Mouse (Mus musculus) midbrain, embryonic 12.5 days (tissue): ENCODE results near the gene Tmem100. TPM values are rescaled to one million over a fixed set of nuclear protein-coding genes. Genes with fewer than 3 reads are reported as not detected.

Experiments
- ATAC-seq: fragments of 200-750 bp; cut with Nextera tagmentation; 2 replicates; pipeline ENCODE4 v1.8.0; 2017; ENCODE audit warnings: low read depth, moderate TSS enrichment, moderate library complexity; ENCODE audit not compliant: low FRiP score
- H3K27ac ChIP-seq: fragments of 300-500 bp; sonication (generic); replicated peaks from 2 replicates; pipeline ENCODE4 v1.5.1; 2016; ENCODE audit warnings: mild to moderate bottlenecking
- H3K27me3 ChIP-seq: fragments of 300-500 bp; sonication (generic); 2 replicates; pipeline ENCODE4 v1.6.1; 2016; ENCODE audit warnings: mild to moderate bottlenecking
- H3K36me3 ChIP-seq: fragments of 300-500 bp; sonication (generic); 2 replicates; pipeline ENCODE4 v1.6.1; 2016
- H3K4me1 ChIP-seq: fragments of 300-500 bp; sonication (generic); 2 replicates; pipeline ENCODE4 v1.6.1; 2016
- H3K4me2 ChIP-seq: fragments of 300-500 bp; sonication (generic); replicated peaks from 2 replicates; pipeline ENCODE4 v1.6.1; 2016; ENCODE audit warnings: mild to moderate bottlenecking, moderate library complexity
- H3K4me3 ChIP-seq: fragments of 300-500 bp; sonication (generic); 2 replicates; pipeline ENCODE4 v1.5.1; 2016; ENCODE audit warnings: mild to moderate bottlenecking
- H3K9ac ChIP-seq: fragments of 300-500 bp; sonication (generic); replicated peaks from 2 replicates; pipeline ENCODE4 v1.6.1; 2016; ENCODE audit warnings: mild to moderate bottlenecking, moderate library complexity
- H3K9me3 ChIP-seq: fragments of 300-500 bp; sonication (generic); 2 replicates; pipeline ENCODE4 v1.6.1; 2016; ENCODE audit warnings: mild to moderate bottlenecking
- WGBS: fragments of 180-500 bp; shearing (Covaris S2); methylation state at CpG from one replicate; pipeline ENCODE4 v1.1.7; 2016; 5-methylcytosine and 5-hydroxymethylcytosine counted together
- polyA plus RNA-seq: library from polyadenylated mRNA; unstranded; fragments of >200 nt; fragmentation: Nextera tagmentation; extraction: Ambion mirVana; gene quantifications from 2 replicates; pipeline ENCODE4 v1.2.1, GENCODE M21; 2016

The Tmem100 gene
- polyA plus RNA-seq, 1 experiment from 2014 or later, result 8.2 TPM

DNA sequence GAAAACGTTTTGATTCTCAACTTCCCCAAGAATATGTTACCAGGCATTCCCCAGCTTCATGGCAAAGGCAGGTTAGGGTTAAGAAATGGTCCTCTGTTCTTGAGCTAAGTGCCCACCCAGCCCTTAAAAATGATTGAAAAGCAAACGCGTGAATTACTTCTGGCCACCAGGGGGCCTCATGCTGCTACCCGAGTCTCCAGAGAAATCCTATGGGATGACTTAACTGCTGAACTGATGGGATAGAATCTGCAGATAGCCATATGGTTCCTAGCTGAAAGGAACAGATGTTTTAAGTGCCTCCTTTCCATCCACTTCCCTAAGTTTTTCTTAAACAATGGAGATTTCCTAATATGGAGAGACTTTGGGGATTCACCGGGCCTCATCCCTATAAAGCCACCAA, 7.9 kb downstream of the Tmem100 start:
- Histone ChIP-seq H3K9ac (no peak overlapping the region), H3K9me3 (no peaks in the 10 kb centered on the region), H3K27ac (no peak overlapping the region), H3K4me1 (peaks cover 5% of the 10 kb centered on the region), H3K27me3 (no peaks in the 10 kb centered on the region), H3K36me3 (no peaks in the 10 kb centered on the region), H3K4me3 (no peak overlapping the region), H3K4me2 (no peak overlapping the region)
- WGBS, result 25% methylated on average over 5 of the region's 5 CpGs
- no peak for ATAC-seq

DNA sequence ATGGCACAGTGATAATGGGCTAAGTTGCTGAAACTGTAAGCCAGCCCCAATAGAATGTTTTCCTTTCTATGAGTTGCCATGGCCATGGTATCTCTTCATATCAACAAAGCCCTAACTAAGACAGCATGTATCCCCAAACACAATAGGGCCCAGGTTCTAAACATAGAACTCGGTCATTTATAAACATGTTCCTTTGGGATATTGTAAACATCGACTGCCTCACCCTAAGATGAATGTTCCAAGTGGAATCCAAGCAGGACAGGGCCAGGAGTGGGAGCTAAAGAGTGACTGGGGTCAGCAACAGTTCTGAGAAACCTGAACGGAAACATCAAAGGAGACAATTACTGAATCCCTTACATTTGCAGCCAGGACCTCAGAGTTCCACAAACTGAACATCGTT, 14.3 kb downstream of the Tmem100 start:
- Histone ChIP-seq H3K9ac (no peak overlapping the region), H3K36me3 (no peaks in the 10 kb centered on the region), H3K27me3 (no peaks in the 10 kb centered on the region), H3K27ac (no peak overlapping the region), H3K4me3 (no peak overlapping the region), H3K9me3 (no peaks in the 10 kb centered on the region), H3K4me1 (no peaks in the 10 kb centered on the region), H3K4me2 (no peak overlapping the region)
- no peak for ATAC-seq
- 89% methylated on average over 4 of the region's 4 CpGs for WGBS

DNA sequence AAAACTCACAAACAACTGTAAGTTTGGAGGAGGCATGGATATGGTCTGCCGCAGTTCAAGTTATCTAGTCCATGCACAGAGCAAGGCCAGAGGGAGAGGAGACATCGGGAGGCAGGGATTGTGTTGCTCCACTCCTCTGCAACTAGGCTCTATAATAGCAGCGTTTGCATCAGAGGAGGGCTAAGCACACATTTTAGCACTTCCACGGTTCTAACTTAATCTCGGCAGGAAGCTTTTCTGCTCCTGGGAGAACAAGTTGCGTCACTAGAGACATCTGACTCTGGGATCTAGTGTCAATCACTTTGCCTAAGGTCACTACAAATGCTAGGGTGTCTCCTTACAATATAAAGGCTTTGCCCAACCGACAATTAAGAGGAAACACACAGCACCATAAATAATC, 16.1 kb downstream of the Tmem100 start:
- no peak for ATAC-seq

DNA sequence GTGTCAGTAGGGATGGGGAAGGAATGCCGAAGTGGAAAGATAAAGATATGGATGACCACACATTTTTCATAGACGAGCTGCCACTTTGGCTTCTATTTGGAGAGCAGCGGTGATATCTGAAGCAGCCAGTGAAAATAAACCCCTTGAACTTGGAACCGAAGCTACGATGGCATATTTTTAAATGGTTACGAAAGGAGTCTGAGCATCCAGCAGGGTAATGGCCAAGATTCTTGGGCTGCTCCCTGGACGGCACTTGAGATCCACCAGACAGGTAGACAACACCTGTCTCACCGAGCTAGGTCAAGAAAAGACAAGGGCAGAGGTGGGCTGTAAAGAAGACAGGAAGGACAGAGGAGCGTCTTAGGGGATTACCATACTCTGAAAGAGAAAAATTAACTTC, 17.1 kb downstream of the Tmem100 start:
- no peaks in the 10 kb centered on the region for H3K4me1 ChIP-seq
- no peaks in the 10 kb centered on the region for H3K27me3 ChIP-seq
- 90% methylated on average over 9 of the region's 9 CpGs for WGBS
- no peaks in the 10 kb centered on the region for H3K9me3 ChIP-seq
- no peak for ATAC-seq
- H3K36me3 ChIP-seq, result no peaks in the 10 kb centered on the region
- no peak overlapping the region for H3K4me2 ChIP-seq
- H3K4me3 ChIP-seq, result no peak overlapping the region
- no peak overlapping the region for H3K9ac ChIP-seq
- H3K27ac ChIP-seq, result no peak overlapping the region

More for the DNA sequence above, 16.1 kb downstream of the Tmem100 start:
- no peak overlapping the region for H3K9ac ChIP-seq
- no peak overlapping the region for H3K4me2 ChIP-seq
- no peak overlapping the region for H3K27ac ChIP-seq
- 42% methylated on average over 7 of the region's 7 CpGs for WGBS
- no peaks in the 10 kb centered on the region for H3K4me1 ChIP-seq
- no peak overlapping the region for H3K4me3 ChIP-seq
- H3K27me3 ChIP-seq, result no peaks in the 10 kb centered on the region
- H3K9me3 ChIP-seq, result no peaks in the 10 kb centered on the region
- no peaks in the 10 kb centered on the region for H3K36me3 ChIP-seq

DNA sequence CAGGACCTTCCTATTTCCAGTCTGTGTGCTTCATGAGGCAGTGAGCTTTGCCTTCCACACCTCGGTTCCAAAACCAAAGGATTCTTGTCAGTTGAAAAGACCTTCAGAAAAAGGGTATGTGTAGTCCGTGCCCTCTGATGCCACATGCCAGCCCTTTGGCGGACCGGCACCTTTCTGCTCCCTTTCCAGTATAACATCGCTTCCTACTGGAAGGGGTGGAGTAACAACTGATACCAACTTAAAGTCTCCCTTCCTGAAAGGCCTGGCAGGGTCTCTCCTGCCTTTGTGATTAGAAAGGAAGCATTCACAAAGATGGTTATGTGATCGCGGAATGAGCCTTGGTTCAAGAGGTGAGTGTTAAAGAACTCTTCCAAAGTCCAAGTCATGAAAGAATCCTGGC, 19.9 kb downstream of the Tmem100 start:
- Histone ChIP-seq H3K36me3 (no peaks in the 10 kb centered on the region), H3K4me1 (0 out of 2 replicates have a peak, but pooled peaks cover 3% of the 10 kb centered on the region), H3K4me3 (no peak overlapping the region), H3K9me3 (no peaks in the 10 kb centered on the region), H3K27ac (no peak overlapping the region), H3K4me2 (no peak overlapping the region), H3K27me3 (no peaks in the 10 kb centered on the region), H3K9ac (no peak overlapping the region)
- 88% methylated on average over 7 of the region's 7 CpGs for WGBS
- no peak for ATAC-seq

DNA sequence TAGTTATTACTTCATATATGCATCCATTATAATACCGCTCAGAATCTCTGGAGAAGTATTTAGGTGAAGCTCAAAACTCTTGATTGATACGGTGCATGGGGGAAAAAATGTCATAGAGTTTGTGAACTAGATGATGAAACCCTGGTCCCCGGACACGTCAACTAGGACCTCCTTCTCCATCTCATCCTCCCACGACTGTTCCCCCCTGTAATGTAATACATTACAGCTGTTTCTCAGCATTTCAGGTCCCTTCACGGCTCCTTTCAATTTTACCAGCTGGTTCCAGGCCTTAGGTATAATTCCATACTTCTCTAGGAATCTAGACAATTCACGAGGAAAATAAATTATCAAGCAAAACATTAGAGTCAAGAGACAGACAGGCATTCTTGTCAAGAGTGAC, 22.6 kb downstream of the Tmem100 start:
- Histone ChIP-seq H3K27me3 (no peaks in the 10 kb centered on the region), H3K4me2 (no peak overlapping the region), H3K27ac (no peak overlapping the region), H3K9ac (no peak overlapping the region), H3K4me1 (0 out of 2 replicates have a peak, but pooled peaks cover 3% of the 10 kb centered on the region), H3K36me3 (no peaks in the 10 kb centered on the region), H3K9me3 (no peaks in the 10 kb centered on the region), H3K4me3 (no peak overlapping the region)
- no peak for ATAC-seq
- WGBS, result 84% methylated on average over 7 of the region's 7 CpGs

DNA sequence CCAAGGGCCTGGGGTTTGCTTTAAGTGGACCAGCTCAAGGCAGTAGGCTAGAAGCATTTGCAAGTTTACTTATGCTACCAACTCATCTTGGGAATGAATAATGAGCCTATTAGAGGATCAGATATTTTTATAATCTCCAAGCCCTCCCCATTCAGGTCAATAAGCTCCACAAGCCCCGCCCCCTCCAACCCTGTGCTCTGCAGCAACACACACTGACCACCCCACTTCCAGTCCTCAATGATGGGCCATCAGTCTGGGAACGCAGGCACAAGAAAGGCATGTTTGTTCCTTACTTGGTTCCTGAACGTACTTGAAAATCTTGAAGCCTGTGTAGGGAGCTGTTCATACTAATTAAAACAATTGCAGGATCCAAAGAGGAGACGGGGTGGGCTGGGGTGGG, 23.7 kb downstream of the Tmem100 start:
- H3K27me3 ChIP-seq, result no peaks in the 10 kb centered on the region
- no peak overlapping the region for H3K27ac ChIP-seq
- 75% methylated on average over 4 of the region's 4 CpGs for WGBS
- ATAC-seq, result no peak
- H3K9ac ChIP-seq, result no peak overlapping the region
- H3K4me2 ChIP-seq, result no peak overlapping the region
- H3K9me3 ChIP-seq, result no peaks in the 10 kb centered on the region
- 0 out of 2 replicates have a peak, but pooled peaks cover 3% of the 10 kb centered on the region for H3K4me1 ChIP-seq
- no peak overlapping the region for H3K4me3 ChIP-seq
- H3K36me3 ChIP-seq, result no peaks in the 10 kb centered on the region

DNA sequence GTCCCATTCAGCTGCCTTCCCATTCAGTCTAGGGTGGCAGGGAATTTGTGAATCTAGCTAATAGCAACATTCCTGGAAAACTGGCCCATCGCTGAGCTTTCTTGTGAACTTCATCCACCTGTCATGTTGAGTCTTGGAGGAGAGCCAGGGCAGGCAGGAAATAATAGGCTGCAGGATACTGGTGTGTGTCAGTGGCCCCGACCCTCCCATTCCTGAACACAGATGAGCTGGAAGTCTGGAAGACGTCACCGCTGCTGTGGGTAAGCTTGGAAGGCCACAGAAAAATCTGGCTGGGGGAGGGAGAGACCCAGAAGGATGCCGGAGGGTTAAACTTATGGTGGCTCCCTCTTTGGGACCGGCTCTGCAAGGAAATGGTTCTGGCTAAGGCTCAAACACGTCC, 24.3 kb downstream of the Tmem100 start:
- H3K9ac ChIP-seq, result no peak overlapping the region
- H3K27me3 ChIP-seq, result no peaks in the 10 kb centered on the region
- no peak overlapping the region for H3K4me3 ChIP-seq
- no peak overlapping the region for H3K4me2 ChIP-seq
- H3K9me3 ChIP-seq, result no peaks in the 10 kb centered on the region
- H3K36me3 ChIP-seq, result no peaks in the 10 kb centered on the region
- 0 out of 2 replicates have a peak, but pooled peaks cover 3% of the 10 kb centered on the region for H3K4me1 ChIP-seq
- WGBS, result 78% methylated on average over 7 of the region's 7 CpGs
- no peak overlapping the region for H3K27ac ChIP-seq
- no peak for ATAC-seq

DNA sequence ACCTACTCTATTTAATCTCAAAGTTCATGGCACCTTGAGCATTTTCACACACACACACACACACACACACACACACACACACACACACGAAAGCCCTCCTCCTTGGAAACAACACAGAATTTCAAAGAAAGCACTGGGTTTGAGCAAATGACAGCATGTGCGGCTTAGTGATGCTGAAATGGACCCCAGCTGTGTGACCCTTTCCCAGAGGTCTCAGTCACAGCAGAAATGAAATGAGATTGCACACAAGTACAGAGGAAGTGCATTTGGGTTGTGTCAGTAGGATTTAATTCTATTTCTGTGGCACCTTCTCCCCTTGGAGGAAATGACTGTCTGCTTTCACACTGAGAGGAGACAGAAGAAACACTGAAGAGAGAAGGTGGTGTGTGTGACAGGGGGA, 26.9 kb downstream of the Tmem100 start:
- no peak overlapping the region for H3K4me2 ChIP-seq
- H3K27ac ChIP-seq, result no peak overlapping the region
- no peaks in the 10 kb centered on the region for H3K27me3 ChIP-seq
- 0 out of 2 replicates have a peak, but pooled peaks cover 3% of the 10 kb centered on the region for H3K9me3 ChIP-seq
- H3K4me1 ChIP-seq, result 0 out of 2 replicates have a peak, but pooled peaks cover 3% of the 10 kb centered on the region
- WGBS, result 45% methylated on average over 2 of the region's 2 CpGs
- H3K4me3 ChIP-seq, result no peak overlapping the region
- no peak overlapping the region for H3K9ac ChIP-seq
- H3K36me3 ChIP-seq, result no peaks in the 10 kb centered on the region
- no peak for ATAC-seq

DNA sequence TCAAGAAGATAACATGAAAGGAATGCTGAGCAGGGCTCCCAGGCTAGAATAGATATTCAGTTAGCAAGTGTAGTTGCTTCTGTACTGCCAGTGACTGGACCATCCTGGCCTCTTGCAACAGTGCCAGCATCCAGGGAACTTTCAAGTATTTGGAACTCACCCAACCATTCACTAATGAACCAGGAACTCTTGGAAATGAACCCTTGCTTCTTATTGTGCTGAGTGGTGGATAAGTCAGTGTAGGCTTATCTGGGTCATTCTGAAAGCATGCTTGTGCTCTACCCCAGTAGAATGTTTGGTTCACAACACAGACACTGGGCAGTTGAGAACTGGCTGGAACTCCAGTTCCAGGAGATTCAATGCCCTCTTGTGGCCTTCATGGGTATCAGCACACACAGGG, 29.1 kb downstream of the Tmem100 start:
- H3K4me1 ChIP-seq, result 0 out of 2 replicates have a peak, but pooled peaks cover 3% of the 10 kb centered on the region
- ATAC-seq, result no peak
- no peaks in the 10 kb centered on the region for H3K36me3 ChIP-seq
- 0 out of 2 replicates have a peak, but pooled peaks cover 3% of the 10 kb centered on the region for H3K9me3 ChIP-seq
- no peak overlapping the region for H3K9ac ChIP-seq
- H3K27me3 ChIP-seq, result no peaks in the 10 kb centered on the region
- no peak overlapping the region for H3K4me3 ChIP-seq
- H3K27ac ChIP-seq, result no peak overlapping the region
- H3K4me2 ChIP-seq, result no peak overlapping the region

DNA sequence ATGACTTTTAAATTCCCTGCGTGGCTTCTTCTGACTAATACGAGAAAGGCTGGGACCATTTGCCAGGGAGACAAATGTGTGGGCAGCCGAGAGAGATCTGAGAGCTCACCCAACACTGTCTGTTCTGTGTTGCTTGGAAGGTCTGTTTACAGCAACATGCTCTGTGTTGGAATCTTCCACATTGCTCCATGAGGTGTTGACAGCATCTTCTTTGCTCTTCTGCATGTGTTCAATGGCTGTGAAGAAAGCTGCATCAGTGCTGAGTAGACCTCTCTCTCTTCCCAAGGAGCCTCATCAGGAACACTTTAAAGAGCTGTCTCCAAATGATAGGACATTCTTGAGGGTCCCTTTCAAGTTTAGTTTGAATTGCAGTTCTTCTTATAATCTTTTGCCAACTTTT, 32.5 kb downstream of the Tmem100 start:
- WGBS, result 94% methylated on average over 3 of the region's 3 CpGs
- no peaks in the 10 kb centered on the region for H3K27me3 ChIP-seq
- H3K9me3 ChIP-seq, result 0 out of 2 replicates have a peak, but pooled peaks cover 3% of the 10 kb centered on the region
- no peak overlapping the region for H3K4me3 ChIP-seq
- H3K4me2 ChIP-seq, result no peak overlapping the region
- no peak overlapping the region for H3K9ac ChIP-seq
- H3K36me3 ChIP-seq, result no peaks in the 10 kb centered on the region
- H3K4me1 ChIP-seq, result 0 out of 2 replicates have a peak, but pooled peaks cover 7% of the 10 kb centered on the region
- no peak overlapping the region for H3K27ac ChIP-seq
- no peak for ATAC-seq

DNA sequence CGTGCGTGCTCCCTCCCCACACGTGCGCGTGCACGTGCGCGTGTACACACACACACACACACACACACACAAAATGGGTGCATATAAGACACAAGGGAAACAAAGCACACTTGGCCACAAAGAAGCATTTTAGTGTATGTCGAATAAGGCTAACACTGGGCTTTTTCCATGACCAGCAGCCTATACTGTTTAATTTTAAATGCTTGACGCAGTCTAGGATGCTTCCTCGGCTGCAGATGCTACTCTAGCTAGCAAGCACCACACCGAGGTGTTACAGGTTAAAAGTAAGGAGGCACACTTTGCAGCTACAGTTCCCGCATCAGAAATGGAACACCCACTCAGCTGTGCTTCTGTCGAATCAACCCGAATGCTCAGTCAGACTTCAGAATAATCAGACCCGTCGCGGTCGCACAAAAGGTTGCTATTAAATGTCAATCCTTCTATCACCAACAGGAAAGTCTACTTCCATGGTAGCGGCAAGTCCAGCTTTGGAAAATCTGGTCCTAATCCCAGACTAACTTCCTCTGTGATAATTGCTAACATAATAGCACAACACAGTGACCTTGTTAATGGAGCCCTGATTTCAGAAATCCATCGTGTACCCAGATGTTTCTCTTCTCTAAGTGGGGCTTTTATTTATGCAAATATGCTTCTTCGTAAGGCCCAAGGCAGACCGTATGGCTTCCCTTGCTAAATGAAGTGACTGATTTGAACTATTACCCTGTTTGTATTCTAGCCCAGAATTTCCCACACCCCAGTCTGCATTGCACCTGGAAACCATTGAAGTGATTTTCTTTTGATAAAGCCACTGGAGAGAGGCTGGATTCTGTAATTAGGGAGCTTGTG, 36.5 kb downstream of the Tmem100 start:
- Histone ChIP-seq H3K4me3 (no peak overlapping the region), H3K9ac (no peak overlapping the region), H3K27me3 (no peaks in the 10 kb centered on the region), H3K9me3 (no peaks in the 10 kb centered on the region), H3K4me2 (no peak overlapping the region), H3K36me3 (no peaks in the 10 kb centered on the region), H3K27ac (no peak overlapping the region), H3K4me1 (0 out of 2 replicates have a peak, but pooled peaks cover 7% of the 10 kb centered on the region)
- ATAC-seq, result no peak
- 81% methylated on average over 23 of the region's 23 CpGs for WGBS
